Mouse (Mus musculus): ENCODE data around the gene Tax1bp1. TPM values are rescaled to one million over a fixed set of nuclear protein-coding genes. Genes with fewer than 3 reads are reported as not detected.

Gene Tax1bp1
- total and polyA plus RNA-seq, 2 experiments from 2014 or later: 101 to 155 TPM

GRCm38 (mm10) chr6:52734630-52735029, 21.1 kb downstream of the Tax1bp1 start:
- TF ChIP-seq CTCF (IDR thresholded peaks at IDR 0.05; ENCODE audit: low read depth): no peak
- Histone ChIP-seq H3K4me2 (ENCODE audit: low read depth) (no peak overlapping the region), H3K27ac (ENCODE audit: low read depth, low read length) (no peak overlapping the region), H3K27me3 (ENCODE audit: insufficient read depth, low read length) (no peaks in the 10 kb centered on the region), H3K4me1 (ENCODE audit: insufficient read depth) (no peaks in the 10 kb centered on the region), H3K36me3 (ENCODE audit: insufficient read depth) (peaks cover 18% of the 10 kb centered on the region), H3K9me3 (ENCODE audit: low read length) (no peaks in the 10 kb centered on the region), H3K9ac (no peak overlapping the region), H3K4me3 (ENCODE audit: low read depth, low read length) (no peak overlapping the region)
- no peak for ATAC-seq
- WGBS: 96% methylated on average over 2 of the region's 2 CpGs
- DNase-seq: no peak

DNA sequence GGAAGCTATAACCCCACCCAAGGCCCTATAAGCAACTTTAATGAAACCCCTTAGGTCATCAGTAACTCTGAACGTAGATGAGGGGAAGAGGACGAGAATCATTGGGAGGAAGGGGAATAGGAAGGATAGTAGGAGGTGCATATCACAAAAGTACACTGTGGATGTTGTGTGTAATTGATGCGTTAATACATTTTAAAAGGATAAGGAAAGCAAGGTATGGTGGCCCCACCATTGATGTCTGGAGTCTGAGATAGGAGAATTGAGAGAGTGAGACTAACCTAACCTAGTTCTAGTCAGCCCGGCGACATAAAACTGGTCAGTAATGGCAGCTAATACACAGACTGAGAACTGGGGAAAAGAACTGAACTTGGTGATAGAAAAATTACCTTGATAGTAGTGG, 39.3 kb downstream of the Tax1bp1 start:
- peaks cover 14% of the 10 kb centered on the region for H3K36me3 ChIP-seq (ENCODE audit: insufficient read depth)
- no peak overlapping the region for H3K4me2 ChIP-seq (ENCODE audit: low read depth)
- H3K4me3 ChIP-seq (ENCODE audit: low read depth, low read length): no peak overlapping the region
- WGBS: 93% methylated on average over 5 of the region's 5 CpGs
- H3K9me3 ChIP-seq (ENCODE audit: low read length): no peaks in the 10 kb centered on the region
- DNase-seq (no peak), ATAC-seq (no peak)
- H3K9ac ChIP-seq: no peak overlapping the region
- H3K27me3 ChIP-seq (ENCODE audit: insufficient read depth, low read length): no peaks in the 10 kb centered on the region
- no peaks in the 10 kb centered on the region for H3K4me1 ChIP-seq (ENCODE audit: insufficient read depth)
- no peak overlapping the region for H3K27ac ChIP-seq (ENCODE audit: low read depth, low read length)
- TF ChIP-seq CTCF (IDR thresholded peaks at IDR 0.05; ENCODE audit: low read depth): no peak

GRCm38 (mm10) chr6:52765206-52765605, 51.7 kb downstream of the Tax1bp1 start:
- Histone ChIP-seq H3K4me3 (ENCODE audit: low read depth, low read length) (no peak overlapping the region), H3K36me3 (ENCODE audit: insufficient read depth) (peaks cover 28% of the 10 kb centered on the region; the same call in 1 of the 2 replicates), H3K4me1 (ENCODE audit: insufficient read depth) (no peaks in the 10 kb centered on the region), H3K9me3 (ENCODE audit: low read length) (no peaks in the 10 kb centered on the region), H3K4me2 (ENCODE audit: low read depth) (no peak overlapping the region), H3K27me3 (ENCODE audit: insufficient read depth, low read length) (no peaks in the 10 kb centered on the region), H3K9ac (no peak overlapping the region), H3K27ac (ENCODE audit: low read depth, low read length) (no peak overlapping the region)
- 70% methylated on average over 7 of the region's 7 CpGs for WGBS
- no peak for DNase-seq
- no peak for TF ChIP-seq CTCF (IDR thresholded peaks at IDR 0.05; ENCODE audit: low read depth)
- no peak for ATAC-seq

- DNase-seq: no peak
- no peaks in the 10 kb centered on the region for H3K27me3 ChIP-seq (ENCODE audit: insufficient read depth, low read length)
These were observed 57.3 kb downstream of the Tax1bp1 start for GRCm38 (mm10) chr6:52770789-52771188.

GRCm38 (mm10) chr6:52773132-52773531, 59.6 kb downstream of the Tax1bp1 start:
- 93% methylated on average over 5 of the region's 5 CpGs for WGBS
- H3K27me3 ChIP-seq (ENCODE audit: insufficient read depth, low read length): no peaks in the 10 kb centered on the region
- peaks cover 13% of the 10 kb centered on the region for H3K36me3 ChIP-seq (ENCODE audit: insufficient read depth)
- no peak for TF ChIP-seq CTCF (IDR thresholded peaks at IDR 0.05; ENCODE audit: low read depth)
- no peak overlapping the region for H3K9ac ChIP-seq
- no peak for ATAC-seq
- DNase-seq: no peak
- H3K27ac ChIP-seq (ENCODE audit: low read depth, low read length): no peak overlapping the region
- H3K4me3 ChIP-seq (ENCODE audit: low read depth, low read length): no peak overlapping the region
- no peaks in the 10 kb centered on the region for H3K9me3 ChIP-seq (ENCODE audit: low read length)
- no peaks in the 10 kb centered on the region for H3K4me1 ChIP-seq (ENCODE audit: insufficient read depth)
- H3K4me2 ChIP-seq (ENCODE audit: low read depth): no peak overlapping the region

More at GRCm38 (mm10) chr6:52770789-52771188, 57.3 kb downstream of the Tax1bp1 start:
- no peak overlapping the region for H3K9ac ChIP-seq
- no peak for ATAC-seq
- TF ChIP-seq CTCF (IDR thresholded peaks at IDR 0.05; ENCODE audit: low read depth): no peak
- H3K4me3 ChIP-seq (ENCODE audit: low read depth, low read length): no peak overlapping the region
- no peak overlapping the region for H3K4me2 ChIP-seq (ENCODE audit: low read depth)
- no peaks in the 10 kb centered on the region for H3K9me3 ChIP-seq (ENCODE audit: low read length)
- 82% methylated on average over 1 of the region's 1 CpGs for WGBS
- H3K36me3 ChIP-seq (ENCODE audit: insufficient read depth): peaks cover 24% of the 10 kb centered on the region
- no peaks in the 10 kb centered on the region for H3K4me1 ChIP-seq (ENCODE audit: insufficient read depth)
- H3K27ac ChIP-seq (ENCODE audit: low read depth, low read length): no peak overlapping the region

DNA sequence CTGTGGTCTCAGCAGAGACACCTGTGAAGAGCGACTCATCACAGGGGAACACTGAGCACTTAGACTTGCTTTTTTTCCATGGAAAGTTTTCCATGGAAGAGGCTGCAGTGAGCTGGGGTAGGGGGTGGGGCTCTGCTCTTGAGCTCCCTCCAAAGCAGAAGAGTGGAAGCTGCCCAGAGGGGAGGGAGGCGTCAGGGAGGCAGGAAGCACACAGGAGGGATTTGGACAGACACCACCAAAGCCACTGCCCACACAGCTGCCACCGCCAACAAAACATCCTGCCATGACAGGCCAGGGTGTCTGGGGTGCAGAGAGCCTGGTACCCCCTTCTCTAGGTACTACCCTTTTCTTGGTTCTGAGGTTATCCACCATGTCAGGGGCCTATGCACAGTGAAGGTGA, 61.8 kb downstream of the Tax1bp1 start:
- H3K9ac ChIP-seq: no peak overlapping the region
- no peaks in the 10 kb centered on the region for H3K27me3 ChIP-seq (ENCODE audit: insufficient read depth, low read length)
- no peaks in the 10 kb centered on the region for H3K9me3 ChIP-seq (ENCODE audit: low read length)
- ATAC-seq: no peak
- no peak overlapping the region for H3K4me2 ChIP-seq (ENCODE audit: low read depth)
- no peaks in the 10 kb centered on the region for H3K4me1 ChIP-seq (ENCODE audit: insufficient read depth)
- DNase-seq: no peak
- no peak overlapping the region for H3K4me3 ChIP-seq (ENCODE audit: low read depth, low read length)
- H3K36me3 ChIP-seq (ENCODE audit: insufficient read depth): peaks cover 5% of the 10 kb centered on the region; the same call in 1 of the 2 replicates
- no peak for TF ChIP-seq CTCF (IDR thresholded peaks at IDR 0.05; ENCODE audit: low read depth)
- no peak overlapping the region for H3K27ac ChIP-seq (ENCODE audit: low read depth, low read length)
- WGBS: 85% methylated on average over 3 of the region's 3 CpGs

- Histone ChIP-seq H3K4me3 (ENCODE audit: low read depth, low read length) (no peak overlapping the region), H3K9ac (no peak overlapping the region), H3K27me3 (ENCODE audit: insufficient read depth, low read length) (no peaks in the 10 kb centered on the region), H3K4me2 (ENCODE audit: low read depth) (no peak overlapping the region), H3K27ac (ENCODE audit: low read depth, low read length) (no peak overlapping the region), H3K36me3 (ENCODE audit: insufficient read depth) (peaks cover 5% of the 10 kb centered on the region; the same call in 1 of the 2 replicates), H3K4me1 (ENCODE audit: insufficient read depth) (no peaks in the 10 kb centered on the region), H3K9me3 (ENCODE audit: low read length) (no peaks in the 10 kb centered on the region)
- DNase-seq (no peak), ATAC-seq (no peak)
- no peak for TF ChIP-seq CTCF (IDR thresholded peaks at IDR 0.05; ENCODE audit: low read depth)
- WGBS: 88% methylated on average over 8 of the region's 8 CpGs
These were observed 62.4 kb downstream of the Tax1bp1 start for GRCm38 (mm10) chr6:52775956-52776355.

All from forebrain, postnatal 0 days (tissue).